Mouse (Mus musculus) lung, adult 2 months (tissue): Measurements from ENCODE around the gene Ganab.

Experiments used
- CTCF ChIP-seq: fragments of 200-500 bp; IDR thresholded peaks from 2 replicates; pipeline ENCODE4 v1.5.1; 2011; ENCODE audit warnings: mild to moderate bottlenecking, low read length, control low read depth; ENCODE audit not compliant: insufficient read depth
- POLR2A ChIP-seq: fragments of 200-500 bp; IDR thresholded peaks from 2 replicates; pipeline ENCODE4 v1.6.1; 2011; ENCODE audit warnings: low read depth, mild to moderate bottlenecking, control low read depth, low read length, borderline replicate concordance; ENCODE audit errors: extremely low read depth

GRCm38 (mm10) chr19:8941136-8941514 is 43.3 kb downstream of the Ganab start:
- TF ChIP-seq CTCF (no peak), POLR2A (0 out of 2 replicates have a peak, but pooled peaks have one; percentile 19)
